Mouse (Mus musculus): ENCODE measurements around the gene Gfy. TPM values are rescaled to one million over a fixed set of nuclear protein-coding genes. Genes with fewer than 3 reads are reported as not detected.
"Not testable (repeated sequence)": the region's sequence is repeated elsewhere in the genome, so short reads cannot be mapped to it uniquely, and the experiment has no call there.

Gene Gfy
- polyA plus RNA-seq, 1 experiment from 2014 or later, result not detected

DNA sequence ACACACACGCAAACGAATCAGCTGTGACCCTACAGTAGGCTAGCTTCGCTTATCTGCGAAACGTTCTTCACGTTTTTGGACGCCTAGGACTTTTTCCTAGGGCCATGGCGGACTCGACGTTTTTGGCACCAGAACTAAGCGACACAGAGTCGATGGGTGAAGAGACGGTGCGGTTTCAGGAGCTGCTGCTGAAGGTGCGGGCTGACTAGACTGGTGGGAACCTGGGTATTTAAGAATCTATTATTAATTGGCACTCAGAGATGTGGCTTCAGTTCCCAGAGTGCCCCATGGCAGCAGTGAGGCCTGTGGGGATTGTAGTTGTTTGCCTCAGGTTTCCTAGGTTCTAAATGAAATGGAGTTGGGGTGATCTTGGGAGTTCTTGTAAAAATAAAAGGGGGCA is 23.2 kb downstream of the Gfy start:
- ATAC-seq (no peak), DNase-seq (ENCODE audit: low spot score) (no peak)
- TF ChIP-seq CTCF (IDR thresholded peaks at IDR 0.05) (no peak), EP300 (IDR thresholded peaks at IDR 0.05) (no peak)
- 88% methylated on average over 15 of the region's 15 CpGs for WGBS
- Histone ChIP-seq H3K27ac (ENCODE audit: low read length) (no peak overlapping the region), H3K4me1 (ENCODE audit: insufficient read depth, low read depth, low read length) (no peaks in the 10 kb centered on the region), H3K9ac (replicated peaks; ENCODE audit: low read depth) (no peak overlapping the region), H3K9me3 (ENCODE audit: low read length) (no peaks in the 10 kb centered on the region), H3K36me3 (ENCODE audit: insufficient read depth, low read length) (no peaks in the 10 kb centered on the region), H3K4me3 (ENCODE audit: low read depth, low read length) (no peak overlapping the region), H3K4me2 (replicated peaks; ENCODE audit: low read depth, low read length) (no peak overlapping the region), H3K27me3 (replicated peaks; ENCODE audit: insufficient read depth, low read length) (no peaks in the 10 kb centered on the region)

DNA sequence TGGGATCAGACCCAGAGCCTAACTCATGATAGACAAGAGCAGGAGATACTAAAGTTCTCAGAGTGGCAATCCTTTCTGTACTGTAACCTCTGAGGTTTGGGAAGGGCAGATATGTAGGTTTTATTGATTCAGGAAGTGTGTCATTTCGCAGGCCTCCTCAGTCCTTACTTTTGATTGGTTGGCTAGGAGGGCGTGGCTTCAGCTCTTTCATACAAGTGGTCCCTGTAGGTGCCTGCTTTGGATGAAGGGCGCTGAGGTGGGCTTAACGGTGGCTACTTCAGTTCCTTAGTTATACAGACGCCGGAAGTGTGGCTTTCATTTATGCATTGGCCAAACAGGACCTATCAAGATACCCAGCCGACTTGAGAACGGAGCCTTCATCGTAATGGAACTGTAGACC is 23.8 kb downstream of the Gfy start:
- WGBS, result 83% methylated on average over 9 of the region's 9 CpGs
- Histone ChIP-seq H3K4me1 (ENCODE audit: insufficient read depth, low read depth, low read length) (no peaks in the 10 kb centered on the region), H3K27ac (ENCODE audit: low read length) (no peak overlapping the region), H3K9ac (replicated peaks; ENCODE audit: low read depth) (no peak overlapping the region), H3K9me3 (ENCODE audit: low read length) (no peaks in the 10 kb centered on the region), H3K36me3 (ENCODE audit: insufficient read depth, low read length) (no peaks in the 10 kb centered on the region), H3K4me2 (replicated peaks; ENCODE audit: low read depth, low read length) (no peak overlapping the region), H3K4me3 (ENCODE audit: low read depth, low read length) (no peak overlapping the region), H3K27me3 (replicated peaks; ENCODE audit: insufficient read depth, low read length) (no peaks in the 10 kb centered on the region)
- TF ChIP-seq EP300 (IDR thresholded peaks at IDR 0.05) (no peak), CTCF (IDR thresholded peaks at IDR 0.05) (no peak)
- ATAC-seq (no peak), DNase-seq (ENCODE audit: low spot score) (no peak)

DNA sequence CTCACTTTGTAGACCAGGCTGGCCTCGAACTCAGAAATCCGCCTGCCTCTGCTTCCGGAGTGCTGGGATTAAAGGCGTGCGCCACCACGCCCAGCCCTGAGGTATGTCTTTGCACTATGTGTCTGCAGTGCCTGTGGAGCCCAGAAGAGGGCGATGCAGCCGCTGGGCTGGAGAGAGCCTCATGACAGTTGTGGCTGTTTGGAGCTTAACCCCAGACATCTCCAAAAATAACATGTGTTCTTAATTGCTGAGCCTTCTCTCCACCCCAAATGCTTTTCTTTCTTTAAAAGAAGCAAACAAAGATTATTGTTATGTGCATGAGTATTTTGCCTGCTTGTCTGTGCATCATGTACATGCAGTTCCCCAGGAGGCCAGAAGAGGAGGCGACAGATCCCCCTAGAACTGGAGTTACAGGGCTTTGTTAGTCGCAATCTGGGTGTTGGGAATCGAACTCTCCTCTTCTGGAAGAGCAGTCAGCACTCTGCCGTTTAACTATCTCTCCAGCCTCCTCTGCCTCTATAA is 24.3 kb downstream of the Gfy start:
- H3K4me3 ChIP-seq (ENCODE audit: low read depth, low read length), result peak overlapping the region; percentile 71
- no peaks in the 10 kb centered on the region for H3K36me3 ChIP-seq (ENCODE audit: insufficient read depth, low read length)
- no peak overlapping the region for H3K27ac ChIP-seq (ENCODE audit: low read length)
- peak overlapping the region; percentile 58; the same call in 1 of the 2 replicates for H3K4me2 ChIP-seq (replicated peaks; ENCODE audit: low read depth, low read length)
- TF ChIP-seq EP300 (IDR thresholded peaks at IDR 0.05) (no peak), CTCF (IDR thresholded peaks at IDR 0.05) (peak; percentile 67)
- peak; percentile 51 for ATAC-seq
- WGBS, result 71% methylated on average over 12 of the region's 12 CpGs
- H3K9ac ChIP-seq (replicated peaks; ENCODE audit: low read depth), result no peak overlapping the region
- peak; percentile 64 for DNase-seq (ENCODE audit: low spot score)
- H3K9me3 ChIP-seq (ENCODE audit: low read length), result no peaks in the 10 kb centered on the region
- no peaks in the 10 kb centered on the region for H3K4me1 ChIP-seq (ENCODE audit: insufficient read depth, low read depth, low read length)
- H3K27me3 ChIP-seq (replicated peaks; ENCODE audit: insufficient read depth, low read length), result no peaks in the 10 kb centered on the region

DNA sequence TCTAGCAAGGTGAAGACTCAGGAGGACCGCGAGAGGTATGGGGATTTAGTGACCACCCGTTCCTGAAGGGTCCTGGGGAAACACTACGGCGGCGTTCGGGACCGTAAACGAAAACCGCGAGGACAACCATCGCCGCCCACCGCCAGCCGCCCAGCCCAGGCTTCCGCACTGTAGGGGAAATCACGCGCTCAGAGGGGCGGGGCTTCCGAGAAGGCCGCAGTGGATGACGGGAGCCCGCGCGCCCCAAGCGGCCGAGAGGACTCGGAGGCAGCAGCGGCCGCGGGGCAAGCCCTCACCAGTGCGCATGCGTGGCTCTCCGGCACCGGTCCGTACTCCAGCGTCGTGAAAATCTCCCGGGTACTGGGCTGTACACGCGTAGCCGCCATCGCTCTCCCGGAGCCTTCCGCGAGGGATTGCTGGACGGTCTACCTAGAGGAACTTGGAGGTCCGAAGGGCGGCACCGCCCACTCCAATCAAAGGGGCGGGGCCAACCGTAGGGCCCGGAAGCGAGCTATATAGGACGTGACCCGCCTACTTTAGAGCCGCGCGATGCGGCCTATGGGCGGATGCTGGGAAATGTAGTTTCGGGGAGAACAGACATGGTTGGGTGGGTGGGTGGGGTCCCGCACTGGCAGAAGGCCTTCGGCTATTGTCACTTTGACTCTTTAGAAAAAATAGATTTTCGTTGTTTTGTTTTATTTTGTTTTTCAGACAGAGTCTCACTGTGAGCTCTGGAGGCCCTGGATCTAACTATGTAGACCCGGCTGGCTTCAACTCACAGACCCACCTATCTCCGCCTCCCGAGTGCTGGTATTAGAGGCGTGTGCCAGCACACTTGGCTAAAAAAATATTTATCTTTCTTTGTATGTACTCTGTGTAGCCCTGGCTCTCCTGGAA is 25.0 kb downstream of the Gfy start, which contains the start of the genes Pih1d1 and Aldh16a1:
TSS of gene Pih1d1 (plus strand) at position 208 of the 897 bp plus-strand sequence.
TSS of gene Aldh16a1 (minus strand) at position 489 of the 897 bp plus-strand sequence.
- Histone ChIP-seq H3K9ac (replicated peaks; ENCODE audit: low read depth) (peak within 1 kb of the TSS; percentile 67), H3K36me3 (ENCODE audit: insufficient read depth, low read length) (no peaks in the 10 kb centered on the region), H3K9me3 (ENCODE audit: low read length) (no peaks in the 10 kb centered on the region), H3K27ac (ENCODE audit: low read length) (peak within 1 kb of the TSS; percentile 94), H3K4me1 (ENCODE audit: insufficient read depth, low read depth, low read length) (no peaks in the 10 kb centered on the region), H3K4me2 (replicated peaks; ENCODE audit: low read depth, low read length) (peak within 1 kb of the TSS; percentile 58), H3K27me3 (replicated peaks; ENCODE audit: insufficient read depth, low read length) (no peaks in the 10 kb centered on the region), H3K4me3 (ENCODE audit: low read depth, low read length) (peak within 1 kb of the TSS; percentile 71)
- ATAC-seq, result peak; percentile 95
- TF ChIP-seq EP300 (IDR thresholded peaks at IDR 0.05) (no peak), CTCF (IDR thresholded peaks at IDR 0.05) (peak; percentile 80)
- peak; percentile 98 for DNase-seq (ENCODE audit: low spot score)
- WGBS, result 2% methylated on average over 68 of the region's 69 CpGs

DNA sequence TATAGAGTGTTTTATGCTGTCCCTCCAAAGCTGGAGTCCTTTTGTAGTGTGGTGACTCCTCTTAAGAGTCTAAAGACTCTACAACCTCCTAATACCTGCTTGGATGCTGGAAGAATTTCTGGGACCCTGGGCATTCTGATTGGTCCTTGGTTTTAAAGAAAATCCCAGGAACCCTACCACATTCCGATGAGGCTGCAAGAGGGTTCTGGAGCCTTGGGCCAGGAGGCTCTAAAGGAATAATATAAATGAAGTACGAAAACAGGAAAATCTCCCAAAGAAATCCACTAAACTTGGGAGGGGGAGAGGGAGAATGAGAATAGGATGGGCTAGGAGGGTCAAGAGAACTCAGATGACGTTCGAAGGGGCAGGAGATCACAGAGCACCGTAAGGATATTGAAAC is 25.8 kb downstream of the Gfy start:
- Histone ChIP-seq H3K27me3 (replicated peaks; ENCODE audit: insufficient read depth, low read length) (no peaks in the 10 kb centered on the region), H3K4me3 (ENCODE audit: low read depth, low read length) (peak overlapping the region; percentile 71), H3K36me3 (ENCODE audit: insufficient read depth, low read length) (no peaks in the 10 kb centered on the region), H3K9me3 (ENCODE audit: low read length) (no peaks in the 10 kb centered on the region), H3K4me1 (ENCODE audit: insufficient read depth, low read depth, low read length) (no peaks in the 10 kb centered on the region), H3K9ac (replicated peaks; ENCODE audit: low read depth) (peak overlapping the region; percentile 67), H3K4me2 (replicated peaks; ENCODE audit: low read depth, low read length) (peak overlapping the region; percentile 58), H3K27ac (ENCODE audit: low read length) (peak overlapping the region; percentile 94)
- 2% methylated on average over 5 of the region's 5 CpGs for WGBS
- TF ChIP-seq EP300 (IDR thresholded peaks at IDR 0.05) (no peak), CTCF (IDR thresholded peaks at IDR 0.05) (no peak)
- ATAC-seq, result no peak
- DNase-seq (ENCODE audit: low spot score), result peak; percentile 16

DNA sequence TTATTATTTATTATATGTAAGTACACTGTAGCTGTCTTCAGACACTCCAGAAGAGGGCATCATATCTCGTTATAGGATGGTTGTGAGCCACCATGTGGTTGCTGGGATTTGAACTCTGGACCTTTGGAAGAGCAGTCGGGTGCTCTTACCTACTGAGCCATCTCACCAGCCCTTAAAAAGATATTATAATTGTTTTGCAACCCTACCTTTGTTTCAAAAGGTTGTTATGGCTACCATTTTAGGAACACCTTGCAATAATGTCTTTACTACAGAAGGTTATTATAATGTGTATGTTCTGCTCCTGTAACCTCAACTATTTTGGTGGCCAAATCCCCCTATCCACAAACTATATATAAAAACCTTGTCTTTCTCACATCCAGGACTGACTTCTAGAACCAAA is 26.3 kb downstream of the Gfy start:
- H3K4me3 ChIP-seq (ENCODE audit: low read depth, low read length); H3K9ac ChIP-seq (replicated peaks; ENCODE audit: low read depth); H3K27me3 ChIP-seq (replicated peaks; ENCODE audit: insufficient read depth, low read length); H3K27ac ChIP-seq (ENCODE audit: low read length); H3K4me2 ChIP-seq (replicated peaks; ENCODE audit: low read depth, low read length); H3K4me1 ChIP-seq (ENCODE audit: insufficient read depth, low read depth, low read length); ATAC-seq; DNase-seq (ENCODE audit: low spot score); H3K9me3 ChIP-seq (ENCODE audit: low read length); H3K36me3 ChIP-seq (ENCODE audit: insufficient read depth, low read length): not testable (repeated sequence)
- WGBS, result 91% methylated on average over 2 of the region's 2 CpGs

All from lung, postnatal 0 days (tissue).